Mouse (Mus musculus) cerebellum, adult 8-10 months (tissue): Measurements from ENCODE around the gene Macf1.

Experiments used
- DNase-seq: peaks from one replicate; pipeline ENCODE4 v3.0.0; 2022

Gene Macf1

GRCm38 (mm10) chr4:123397643-123398434 is 286.3 kb downstream of the Macf1 start:
- no peak for DNase-seq

- no peak for DNase-seq
Measured at GRCm38 (mm10) chr4:123397049-123397448, 287.1 kb downstream of the Macf1 start.

DNA sequence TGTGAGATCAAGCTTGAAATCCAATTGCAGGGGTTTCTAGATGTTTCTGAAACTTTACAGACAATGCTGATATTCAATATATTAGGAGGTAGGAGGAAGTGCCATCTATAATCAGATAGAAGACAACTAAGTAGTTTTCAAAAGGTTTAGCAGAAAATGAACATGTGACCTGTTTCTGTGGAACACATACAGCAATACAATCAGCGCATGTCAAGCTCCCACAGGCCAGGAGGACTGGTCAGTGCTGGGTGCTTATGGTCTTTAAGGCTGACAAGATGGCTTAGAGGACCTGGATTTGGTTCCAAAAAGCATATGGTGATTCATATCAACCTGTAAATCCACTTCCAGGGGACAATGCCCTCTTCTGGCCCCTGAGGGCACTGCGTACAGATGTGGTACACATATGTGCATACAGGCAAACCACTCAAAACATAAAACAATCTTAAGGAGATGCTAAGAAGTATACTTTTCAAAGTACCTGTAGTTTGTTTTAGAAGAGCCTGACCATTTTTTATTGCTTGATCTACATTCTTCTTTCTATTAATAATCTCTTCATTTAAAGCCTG is 288.6 kb downstream of the Macf1 start:
- no peak for DNase-seq

DNA sequence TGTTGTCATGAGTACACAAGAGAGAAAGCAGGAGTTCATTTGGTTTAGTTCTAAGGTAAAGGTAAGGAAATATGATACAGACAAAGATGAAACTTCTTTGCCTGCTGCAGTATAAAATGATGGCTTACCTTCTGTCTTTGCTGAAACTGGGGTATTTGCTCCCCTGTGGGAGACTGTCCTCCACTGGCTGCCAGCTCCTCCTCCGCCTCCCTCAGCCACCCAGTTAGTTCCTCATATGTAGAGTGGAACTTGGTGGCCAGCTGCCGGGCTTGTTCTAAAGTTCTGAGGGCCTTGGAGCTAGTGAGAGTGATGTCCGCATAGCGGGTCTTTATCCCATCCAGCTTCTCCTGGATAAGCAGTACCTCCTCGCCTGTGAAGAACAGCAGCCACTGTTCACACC is 289.3 kb downstream of the Macf1 start:
- no peak for DNase-seq

DNA sequence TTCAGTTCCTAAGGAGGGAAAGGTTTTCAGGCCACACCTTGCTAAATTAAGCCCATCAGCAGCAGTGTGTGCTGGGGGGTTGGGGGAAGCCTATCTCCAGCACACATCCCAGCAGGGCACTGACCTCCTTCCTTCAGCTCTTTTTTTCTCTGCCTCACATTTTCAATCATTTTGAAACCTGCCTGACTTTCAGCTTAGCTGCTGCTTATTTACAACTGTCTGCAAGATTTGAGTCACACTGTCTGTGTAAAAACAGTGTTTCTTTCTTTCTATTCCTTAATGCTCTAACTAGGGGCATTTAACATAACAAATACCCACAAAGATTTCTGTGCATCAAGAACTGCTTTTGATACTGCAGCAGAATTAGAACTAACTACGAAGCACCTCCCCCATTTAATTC is 289.9 kb downstream of the Macf1 start:
- no peak for DNase-seq

GRCm38 (mm10) chr4:123393004-123393403 is 291.2 kb downstream of the Macf1 start:
- DNase-seq: no peak

DNA sequence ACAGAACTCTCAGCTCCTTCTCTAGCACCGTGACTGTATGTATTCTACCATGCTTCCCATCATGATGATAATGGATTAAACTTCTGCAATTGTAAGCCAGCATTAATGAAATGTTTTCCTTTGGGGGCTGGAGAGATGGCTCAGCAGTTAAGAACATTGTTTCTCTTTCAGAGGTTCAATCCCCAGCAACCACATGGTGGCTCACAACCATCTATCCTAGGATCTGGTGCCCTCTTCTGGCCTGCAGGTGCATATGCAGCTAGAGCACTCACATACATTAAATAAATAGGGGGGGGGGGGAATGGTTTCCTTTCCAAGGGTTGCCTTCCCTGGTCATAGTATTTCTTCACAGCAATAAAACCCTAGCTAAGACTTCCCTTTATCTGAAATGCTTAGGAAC is 292.0 kb downstream of the Macf1 start:
- DNase-seq: no peak

DNA sequence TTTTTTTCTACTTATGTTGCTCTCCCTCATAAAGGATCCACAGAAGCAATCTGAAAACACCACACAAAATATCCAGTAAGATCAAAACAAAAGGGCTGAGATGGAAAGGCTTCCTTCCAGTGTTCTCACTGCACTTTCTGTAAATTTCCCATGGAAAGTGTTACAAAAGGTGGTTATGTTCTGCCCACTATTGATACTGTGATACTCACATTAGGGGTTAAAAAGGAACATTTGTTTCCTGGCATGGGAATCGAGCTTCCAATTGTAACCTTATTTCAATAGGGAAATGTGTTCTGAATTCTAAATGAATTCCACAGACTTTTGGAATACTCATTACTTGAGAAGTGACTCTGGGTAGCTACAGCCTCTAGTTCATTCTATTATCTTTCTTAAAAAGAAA is 299.1 kb downstream of the Macf1 start:
- DNase-seq: no peak

GRCm38 (mm10) chr4:123383173-123383572 is 301.0 kb downstream of the Macf1 start:
- no peak for DNase-seq

GRCm38 (mm10) chr4:123382051-123382450 is 302.1 kb downstream of the Macf1 start:
- DNase-seq: no peak

- no peak for DNase-seq
Measured at GRCm38 (mm10) chr4:123381598-123381997, 302.6 kb downstream of the Macf1 start.

GRCm38 (mm10) chr4:123376031-123376430 is 308.1 kb downstream of the Macf1 start:
- DNase-seq: no peak

- DNase-seq: no peak
Measured at GRCm38 (mm10) chr4:123374316-123375008, 309.7 kb downstream of the Macf1 start.

- DNase-seq: no peak
Measured at GRCm38 (mm10) chr4:123363555-123363954, 320.6 kb downstream of the Macf1 start.

DNA sequence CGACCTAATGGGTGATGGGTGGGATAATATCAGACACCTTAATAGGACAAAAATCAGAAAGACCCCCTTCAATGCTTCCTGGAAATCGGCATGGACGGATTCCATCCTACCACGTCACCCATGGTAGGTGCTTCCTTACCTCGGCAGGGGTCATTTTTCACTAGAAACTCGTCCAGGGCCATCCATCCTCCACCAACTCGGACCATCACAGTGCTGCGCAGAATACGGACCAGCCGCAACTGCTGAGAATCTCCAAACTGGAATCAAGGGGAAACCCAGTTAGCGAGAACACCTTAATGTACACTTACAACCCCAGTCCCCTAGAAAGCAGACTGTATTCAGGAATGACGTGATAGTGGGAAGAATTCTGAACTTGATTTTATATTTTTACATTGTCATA is 323.4 kb downstream of the Macf1 start:
- DNase-seq: no peak

DNA sequence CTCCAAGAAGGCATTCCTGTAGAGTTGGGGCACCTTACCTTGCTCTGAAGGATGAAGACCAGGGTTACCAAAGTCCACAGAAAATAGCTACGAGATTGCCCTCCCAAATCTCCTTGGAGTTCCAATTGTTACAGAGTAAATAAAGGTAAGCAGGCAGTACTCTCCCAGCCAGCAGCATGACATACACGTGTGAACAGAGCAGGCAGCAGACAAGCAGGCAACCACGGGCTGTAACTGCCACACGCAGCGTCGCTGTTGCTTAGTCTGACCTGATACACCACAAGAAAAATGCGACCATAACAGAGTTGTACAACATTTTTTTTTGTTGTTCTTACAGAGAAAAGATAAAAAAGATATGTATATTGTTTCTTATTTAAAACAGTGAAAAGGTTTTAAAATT is 325.5 kb downstream of the Macf1 start:
- no peak for DNase-seq

DNA sequence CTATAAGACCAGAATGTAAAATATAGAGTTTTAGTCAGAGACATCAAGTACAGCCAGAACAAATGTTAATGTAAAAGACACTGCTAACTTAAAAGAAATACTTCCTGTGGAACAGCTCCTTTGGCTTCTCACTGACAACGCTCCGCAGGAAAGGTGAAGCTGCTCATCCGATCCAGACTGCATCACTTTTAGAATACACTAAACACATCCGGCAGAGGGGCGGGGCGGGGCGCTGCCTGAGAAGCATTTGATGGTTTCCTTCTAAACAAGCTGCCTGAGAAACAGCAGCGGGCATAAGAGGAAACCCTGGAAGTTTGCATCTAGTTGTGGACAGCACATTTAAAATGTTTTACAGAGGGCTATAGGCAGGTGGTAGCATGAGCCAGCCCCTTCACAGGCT is 328.2 kb downstream of the Macf1 start:
- no peak for DNase-seq

GRCm38 (mm10) chr4:123353271-123353877 is 330.8 kb downstream of the Macf1 start:
- DNase-seq: no peak

DNA sequence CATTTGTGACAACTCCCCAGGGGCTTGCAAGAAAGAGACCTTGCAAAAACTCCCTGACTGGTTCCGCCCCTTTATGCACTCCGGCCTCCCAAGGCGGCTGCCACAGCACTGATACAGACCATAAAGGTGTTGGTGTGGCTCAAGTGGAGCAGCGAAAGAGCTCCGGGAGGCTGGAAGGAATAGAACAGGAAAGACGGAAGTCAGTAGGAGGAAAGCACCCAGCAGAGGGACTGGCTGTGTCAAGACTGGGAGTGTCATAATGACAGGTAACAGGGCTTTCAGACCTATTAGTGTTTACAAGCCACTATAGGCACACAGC is 340.7 kb downstream of the Macf1 start:
- DNase-seq: no peak

GRCm38 (mm10) chr4:123342642-123343470 is 341.3 kb downstream of the Macf1 start, which contains the start of gene Bmp8a:
TSS of gene Bmp8a (minus strand) at chr4:123343252.
- DNase-seq: no peak

DNA sequence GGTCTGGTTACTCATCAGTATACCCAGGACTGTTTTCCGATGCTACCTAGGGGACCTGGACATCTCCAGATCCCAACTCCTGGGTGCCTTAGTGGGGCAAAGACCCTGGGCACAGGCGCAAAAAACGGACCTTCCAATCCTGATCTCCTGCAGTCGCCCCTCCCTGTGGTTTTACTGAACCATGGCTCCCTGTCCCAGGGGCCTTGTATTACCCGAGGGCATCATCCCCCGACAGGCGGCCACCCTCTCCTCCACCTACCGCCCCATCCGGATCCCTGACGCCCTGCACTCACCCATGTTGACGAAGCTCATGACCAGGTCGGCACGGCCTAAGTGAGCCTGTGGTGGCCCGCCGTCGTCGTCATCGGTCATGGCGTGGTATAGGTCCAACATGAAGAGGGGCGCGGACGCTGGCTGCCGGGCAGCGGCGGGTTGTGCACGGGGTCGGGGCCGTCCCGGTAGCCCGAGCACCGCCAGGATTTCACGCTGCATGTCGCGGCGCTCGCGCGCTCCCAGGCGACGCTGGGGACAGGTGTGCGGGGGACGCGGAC is 342.0 kb downstream of the Macf1 start:
- DNase-seq: no peak

DNA sequence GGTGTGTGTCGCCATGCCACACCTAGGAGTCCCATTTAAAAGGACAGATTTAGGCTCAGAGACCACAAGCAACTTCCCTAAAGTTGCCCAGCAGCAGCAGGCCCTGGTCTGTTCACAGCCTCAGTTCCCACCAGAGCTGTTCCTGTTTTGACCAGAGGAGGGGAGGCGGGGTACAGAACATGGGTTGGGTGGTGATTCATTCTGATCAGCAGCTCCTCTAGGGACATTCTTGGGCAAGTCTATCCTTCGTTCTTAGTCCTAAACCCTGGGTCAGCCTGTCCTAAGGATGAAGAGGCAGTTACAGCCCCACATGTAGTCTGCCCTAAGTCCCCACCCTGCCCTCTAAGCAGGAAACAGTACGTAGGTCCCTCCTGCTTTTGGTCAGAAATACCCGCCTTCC is 343.9 kb downstream of the Macf1 start:
- no peak for DNase-seq

DNA sequence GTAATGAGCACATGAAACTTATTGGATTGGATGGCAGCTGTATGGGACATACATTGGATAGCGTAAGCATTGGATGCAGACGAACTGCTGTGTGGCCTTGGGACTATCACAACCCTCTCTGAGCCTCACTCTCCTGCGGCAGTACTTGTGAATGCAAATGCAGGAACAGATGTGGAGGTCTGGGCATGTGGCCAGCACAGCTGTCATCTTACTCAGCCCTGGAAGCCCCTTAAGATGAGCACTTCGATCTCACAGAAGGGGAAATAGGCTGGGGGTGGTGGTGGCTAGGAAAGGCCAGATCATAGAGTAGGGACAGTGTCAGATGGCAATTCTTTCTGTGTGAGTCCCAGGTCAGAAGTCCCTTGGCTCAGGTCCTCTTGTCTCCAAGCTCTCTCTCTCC is 346.5 kb downstream of the Macf1 start:
- DNase-seq: no peak
